Mouse (Mus musculus): ENCODE measurements around the gene Plcb1.

DNA sequence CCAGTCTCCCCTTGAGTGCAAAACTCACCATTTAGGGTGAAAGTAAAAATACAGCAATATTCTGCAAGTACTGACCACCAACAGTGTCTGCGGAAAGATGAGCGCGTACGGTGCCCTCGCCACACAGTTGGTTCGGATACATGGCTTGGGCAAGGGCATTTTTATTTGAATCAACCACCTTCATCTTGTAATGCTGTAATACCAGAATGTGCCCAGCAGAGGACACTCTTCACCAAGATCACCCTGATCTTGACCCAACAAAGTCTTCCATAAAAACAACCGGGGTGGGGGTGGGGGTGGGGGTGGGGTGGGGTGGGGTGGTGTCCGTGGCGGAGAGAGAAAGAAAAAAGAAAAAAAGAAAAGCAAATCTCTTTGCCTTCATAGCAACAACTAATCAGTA, 602.1 kb downstream of the Plcb1 start:
- no peak for TF ChIP-seq GATA1 (IDR thresholded peaks at IDR 0.05; ENCODE audit: borderline replicate concordance, low read length)
- no peak for TF ChIP-seq FLI1 (IDR thresholded peaks at IDR 0.05; ENCODE audit: low read length)

All from megakaryocyte, embryonic 14.5 days (primary cell).